Mouse (Mus musculus) right cerebral cortex, postnatal 4 days (tissue): Measurements from ENCODE around the gene Skil.

Experiments used
- DNase-seq: peaks from one replicate; pipeline ENCODE4 v3.0.0-alpha.2; 2022

Gene Skil

DNA sequence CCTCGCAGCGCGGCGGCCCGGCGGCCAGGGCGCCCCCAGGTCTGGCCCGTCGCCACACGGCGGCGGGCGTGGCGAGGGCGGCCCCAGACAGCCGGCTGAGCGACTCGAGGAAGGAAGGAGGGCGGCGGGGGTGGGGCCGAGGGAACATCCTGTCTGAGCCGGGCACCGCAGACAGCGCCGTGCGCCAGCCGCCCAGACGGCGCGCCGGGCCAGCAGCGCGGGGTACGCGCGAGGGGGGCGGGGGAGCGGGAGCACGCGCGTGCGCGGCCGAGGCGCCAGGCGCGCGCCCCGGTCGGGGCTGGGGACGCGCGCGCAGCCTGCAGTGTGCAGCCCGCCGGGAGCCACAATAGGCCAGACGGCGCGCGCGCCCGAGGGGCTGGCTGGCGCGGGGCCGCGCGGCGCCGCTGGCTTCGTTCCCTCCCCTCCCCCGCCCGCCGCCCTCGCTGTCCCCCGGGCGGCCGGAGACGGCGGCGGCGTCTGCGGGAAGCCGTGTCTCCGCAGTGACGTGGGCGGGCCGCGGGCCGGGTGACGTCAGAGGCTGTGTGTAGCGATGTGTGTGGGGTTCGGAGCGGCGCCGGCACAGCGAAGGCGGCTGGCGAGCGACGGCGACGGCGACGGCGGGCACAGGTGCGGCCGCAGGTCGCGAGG lies at the start of gene Skil:
Gene Skil, plus strand, starts transcription at position 528 of the 648 bp plus-strand sequence.
- peak; percentile 93 for DNase-seq

DNA sequence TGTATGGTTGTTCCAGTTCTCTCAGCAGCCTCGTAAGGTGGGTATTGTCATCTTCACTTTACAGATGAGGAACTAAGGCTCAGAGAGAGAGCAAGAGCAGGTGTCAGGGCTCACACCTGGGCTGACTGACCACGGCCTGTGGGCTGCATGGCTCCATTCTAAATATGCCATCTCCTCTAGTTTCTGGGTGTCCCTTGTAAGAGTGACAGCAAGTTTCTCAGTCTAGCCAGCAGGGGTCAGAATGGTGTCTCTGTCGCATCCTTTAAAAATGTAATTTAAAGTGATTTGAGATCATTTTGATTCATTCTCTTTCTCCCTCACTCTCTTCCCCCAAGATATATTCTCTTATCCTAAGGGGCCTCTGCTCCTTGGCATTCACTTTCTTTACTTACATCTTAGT lies 47.6 kb upstream of the Skil start:
- DNase-seq = peak; percentile 12

DNA sequence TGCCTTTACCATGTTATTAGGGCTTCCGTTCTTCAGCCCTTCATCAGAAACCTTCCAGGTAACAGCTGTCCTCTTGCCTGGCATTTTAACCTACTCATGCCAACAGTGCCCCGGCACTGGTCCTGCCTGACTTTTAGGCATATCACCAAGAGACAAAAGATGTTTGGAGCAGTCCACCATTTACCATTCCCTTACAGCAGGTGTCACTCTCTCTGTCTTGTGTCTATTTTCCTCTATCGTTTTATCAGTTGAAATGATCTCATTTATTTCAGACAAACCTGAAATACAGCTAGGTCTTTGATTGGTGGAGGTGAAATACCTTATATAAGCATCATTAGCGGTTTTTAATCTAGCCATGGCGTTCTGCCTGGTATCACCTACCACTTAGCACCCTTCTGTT lies 45.8 kb upstream of the Skil start:
- DNase-seq = no peak

DNA sequence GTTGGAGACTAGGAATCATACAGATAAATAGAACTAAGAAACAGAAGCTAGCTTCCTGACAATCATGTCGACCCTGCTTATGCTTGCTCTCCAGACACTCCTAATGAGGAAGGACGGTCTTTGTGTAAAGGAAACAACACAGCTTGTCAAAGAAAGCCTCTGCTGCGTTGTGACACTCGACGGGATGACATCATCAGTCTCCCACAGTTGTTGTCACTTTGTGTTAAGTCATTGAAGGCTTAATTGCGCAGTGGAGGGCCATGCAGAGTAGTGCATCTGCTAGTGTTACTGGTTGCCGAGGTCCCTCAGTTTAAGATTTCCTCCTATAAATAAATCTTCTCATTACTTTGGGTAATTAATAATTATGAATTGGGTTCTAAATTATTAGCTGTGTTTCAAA lies 44.5 kb upstream of the Skil start:
- no peak for DNase-seq

DNA sequence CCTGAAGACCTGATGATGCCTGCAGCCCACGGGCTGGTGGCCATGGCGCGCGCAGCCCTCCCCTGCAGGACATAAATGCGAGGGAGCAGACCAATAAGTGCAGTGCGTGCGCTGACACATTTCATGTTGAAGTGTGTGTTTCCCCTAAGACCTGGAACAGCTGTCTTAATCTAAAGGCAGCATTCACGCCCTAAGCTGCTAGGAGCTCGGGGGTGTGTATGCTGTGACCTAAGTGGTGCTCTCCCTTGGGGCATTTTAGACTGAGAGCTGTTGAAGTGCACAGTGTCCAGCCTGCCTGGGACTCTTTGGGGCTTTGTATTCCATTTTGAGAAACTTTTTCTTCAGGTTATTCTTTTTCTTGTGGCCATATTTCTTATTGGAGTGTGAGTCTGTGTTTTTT lies 43.1 kb upstream of the Skil start:
- DNase-seq = no peak

DNA sequence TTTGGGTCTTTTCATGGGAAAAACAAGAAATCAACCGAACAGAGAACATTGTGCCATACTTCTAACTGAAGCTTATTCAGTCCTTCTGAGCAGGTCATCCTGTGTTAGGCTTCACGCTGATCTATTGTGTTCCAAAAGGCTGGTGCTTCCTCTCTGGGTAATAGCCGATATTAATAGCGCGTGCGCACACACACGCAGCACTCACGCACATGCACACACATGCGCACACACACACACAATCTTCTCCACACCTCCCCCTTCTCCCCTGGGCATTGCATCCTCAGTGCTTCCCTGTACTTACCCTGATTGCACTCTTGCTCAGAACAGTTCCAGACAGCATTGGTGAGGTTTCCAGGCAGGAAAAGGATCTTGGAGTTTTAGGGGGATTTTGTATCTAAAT lies 41.7 kb upstream of the Skil start:
- no peak for DNase-seq

DNA sequence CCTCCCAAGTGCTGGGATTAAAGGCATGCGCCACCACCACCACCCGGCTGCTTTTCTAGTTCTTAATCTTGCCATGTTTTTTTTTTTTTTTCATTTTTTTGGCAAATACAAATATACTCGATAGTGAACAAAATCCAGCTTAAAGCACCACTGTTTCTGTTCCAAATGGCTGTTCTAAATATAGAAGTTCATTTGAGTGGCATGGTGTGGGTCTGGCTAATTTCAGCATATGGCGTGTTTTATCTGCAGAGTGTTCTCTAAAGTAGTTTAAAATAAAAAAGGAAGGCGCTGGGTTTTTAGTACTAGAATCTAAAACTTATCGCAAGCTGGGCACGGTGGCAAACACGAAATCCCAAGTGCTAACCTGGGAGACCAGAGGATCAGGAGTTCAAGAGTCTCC lies 40.0 kb upstream of the Skil start:
- DNase-seq = no peak

DNA sequence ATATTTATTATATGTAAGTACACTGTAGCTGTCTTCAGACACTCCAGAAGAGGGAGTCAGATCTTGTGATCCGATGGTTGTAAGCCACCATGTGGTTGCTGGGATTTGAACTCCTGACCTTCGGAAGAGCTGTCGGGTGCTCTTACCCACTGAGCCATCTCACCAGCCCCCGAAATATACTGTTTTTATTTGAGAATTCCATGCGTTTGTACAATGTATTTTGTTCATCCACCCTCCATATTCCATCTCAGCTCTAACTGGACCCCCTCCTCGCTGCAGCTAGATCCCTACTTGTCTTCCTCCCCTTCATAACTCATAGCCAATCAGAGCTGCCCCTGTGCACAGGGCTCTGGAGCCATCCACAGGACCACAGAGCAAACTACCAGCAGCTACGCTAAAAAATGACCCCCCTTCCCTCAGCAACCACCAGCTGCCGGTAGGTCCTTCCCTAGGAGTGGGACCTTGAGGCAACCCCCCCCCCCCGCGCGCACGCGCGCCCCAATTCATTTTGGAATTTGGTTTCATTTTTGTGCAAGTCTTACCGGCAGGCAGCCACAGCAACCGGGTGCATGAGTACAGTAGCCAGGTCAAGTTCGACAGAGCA lies 38.7 kb upstream of the Skil start:
- DNase-seq = no peak

DNA sequence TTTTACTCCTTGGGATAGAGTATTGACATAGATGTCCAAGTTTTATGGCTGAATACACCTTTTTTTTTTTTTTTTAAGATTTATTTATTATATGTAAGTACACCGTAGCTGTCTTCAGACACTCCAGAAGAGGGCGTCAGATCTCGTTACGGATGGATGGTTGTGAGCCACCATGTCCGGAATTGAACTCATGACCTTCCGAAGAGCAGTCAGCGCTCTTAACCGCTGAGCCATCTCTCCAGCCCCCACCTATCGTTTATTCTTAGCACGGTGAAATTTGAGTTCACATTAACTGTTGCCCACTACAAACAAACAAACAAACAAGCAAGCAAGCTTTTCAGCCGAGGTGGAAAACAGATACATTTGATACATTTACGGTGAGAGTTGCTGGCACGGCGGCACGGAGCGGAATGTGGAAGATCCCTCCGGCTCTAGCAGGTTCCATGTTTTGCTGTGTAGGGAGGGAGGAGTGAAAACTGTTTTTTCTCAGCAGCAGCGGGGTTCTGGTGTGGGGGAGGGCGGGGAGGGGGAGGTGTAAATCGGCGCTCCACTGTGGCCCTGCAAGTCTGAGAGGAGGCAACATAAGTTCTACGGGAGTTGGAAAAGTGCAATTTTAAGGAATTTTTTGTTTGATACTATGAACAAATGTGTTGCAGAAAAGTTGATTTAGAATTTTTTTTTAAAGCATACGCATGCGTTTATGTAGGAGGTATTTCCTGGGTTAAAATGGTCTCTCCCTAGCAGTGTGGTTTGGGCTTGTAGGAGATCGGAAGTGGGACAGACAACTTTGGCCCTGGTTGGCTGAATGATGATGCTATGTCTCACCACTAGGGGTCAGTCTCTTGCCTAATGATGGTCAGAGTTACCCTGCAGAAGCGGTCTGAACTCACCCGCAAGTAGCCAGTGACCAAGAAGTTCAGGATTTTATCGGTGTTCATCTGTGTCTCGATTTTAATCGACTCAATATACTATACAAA lies 37.9 kb upstream of the Skil start:
- peak; percentile 27 for DNase-seq

DNA sequence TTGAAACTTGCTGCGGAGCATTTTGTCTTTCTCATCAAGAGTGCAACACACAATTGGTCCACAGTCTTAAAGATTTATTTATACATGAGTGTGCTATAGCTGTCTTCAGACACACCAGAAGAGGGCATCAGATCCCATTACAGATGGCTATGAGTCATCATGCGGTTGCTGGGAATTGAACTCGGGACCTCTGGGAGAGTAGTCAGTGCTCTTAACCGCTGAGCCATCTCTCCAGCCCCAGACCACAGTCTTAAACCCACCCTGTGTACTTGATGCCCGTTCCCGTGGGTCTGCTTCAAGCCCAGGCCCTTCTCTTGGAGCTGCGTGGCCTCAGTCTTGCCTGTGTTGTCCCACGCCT lies 34.1 kb upstream of the Skil start:
- no peak for DNase-seq

DNA sequence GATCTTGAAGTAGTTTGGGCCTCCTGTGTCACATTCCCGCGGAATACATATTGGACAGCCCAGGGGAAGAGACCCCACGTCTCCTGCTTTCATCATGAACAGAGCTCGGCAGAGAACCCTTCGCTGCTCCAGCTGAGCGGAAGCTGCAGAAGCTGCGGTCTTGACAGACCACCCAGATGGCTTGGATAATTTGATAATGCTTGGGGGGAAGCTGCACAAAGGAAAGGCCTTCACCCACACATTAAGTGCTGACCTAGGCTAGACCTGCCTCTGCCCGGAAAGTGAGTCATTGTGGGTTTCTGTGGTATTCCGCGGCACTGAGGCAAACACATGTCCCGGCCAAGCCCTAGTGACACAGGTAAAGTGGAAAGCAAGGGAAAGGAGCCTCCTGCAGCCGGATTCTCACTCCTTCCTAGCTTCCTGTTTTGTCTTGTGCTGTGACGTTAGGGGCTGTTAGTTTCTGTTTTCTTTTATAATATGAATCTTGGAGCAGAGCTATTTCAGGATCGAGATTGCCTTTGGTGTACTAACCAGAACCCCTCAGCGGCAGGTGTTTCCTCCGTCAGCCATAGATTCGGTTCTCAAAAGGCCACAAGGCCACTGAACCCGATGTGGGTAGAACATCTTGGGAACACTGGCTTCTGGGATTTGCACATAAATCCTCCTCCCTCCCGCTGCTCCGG lies 33.6 kb upstream of the Skil start:
- DNase-seq = no peak

DNA sequence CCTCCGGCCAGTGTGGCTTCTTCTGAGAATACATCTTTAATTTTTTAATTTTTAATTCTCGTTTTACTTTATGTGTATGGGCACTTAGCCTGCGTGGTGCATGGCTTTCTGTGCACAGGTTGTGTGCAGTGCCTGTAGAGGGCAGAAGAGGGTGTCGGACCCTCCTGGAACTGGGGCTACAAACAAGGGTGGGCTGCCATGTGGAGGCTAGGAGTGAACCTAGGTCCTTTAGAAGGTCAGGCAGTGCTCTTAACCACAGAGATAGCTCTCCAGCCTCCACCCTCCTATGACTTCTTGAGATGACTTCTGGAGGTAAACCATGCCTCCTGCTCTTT lies 33.1 kb upstream of the Skil start:
- DNase-seq = no peak

DNA sequence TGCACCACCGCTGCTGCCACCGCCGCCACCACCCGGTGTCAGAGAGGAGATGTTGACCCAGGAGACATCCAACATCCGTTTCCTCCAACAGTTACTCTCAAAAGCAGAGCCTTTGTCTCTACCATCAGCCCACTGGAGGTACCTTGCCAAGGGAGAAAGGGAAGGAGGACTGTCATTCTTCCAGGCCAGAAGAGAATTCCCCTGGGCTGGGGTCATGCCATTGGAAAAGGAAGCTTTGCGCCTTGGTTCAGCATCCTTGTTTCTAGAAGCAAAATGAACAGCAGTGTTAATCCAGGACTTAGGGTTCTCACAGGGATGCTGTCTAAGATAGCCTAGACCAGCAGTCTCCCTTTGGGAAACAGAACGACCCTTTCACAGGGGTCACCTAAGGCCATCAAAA lies 32.5 kb upstream of the Skil start:
- no peak for DNase-seq

DNA sequence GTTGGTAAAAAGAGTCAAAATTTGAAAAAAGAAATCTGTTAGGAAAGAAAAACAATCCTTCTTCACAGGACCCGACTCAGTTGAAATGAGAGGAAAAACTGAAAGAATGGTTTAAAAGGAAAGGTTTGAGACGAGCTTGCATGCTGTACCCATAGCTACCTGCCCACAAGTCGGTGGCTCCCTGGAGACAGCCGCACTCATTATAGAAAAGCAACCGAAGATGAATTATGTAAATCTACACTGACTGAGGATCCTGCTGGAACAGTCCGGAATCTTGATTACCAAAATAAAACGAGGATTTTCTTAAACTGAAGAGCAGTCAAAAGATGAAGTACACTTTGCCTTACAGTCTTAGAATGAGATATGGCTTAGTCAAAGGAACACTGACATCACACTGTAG lies 26.4 kb upstream of the Skil start:
- DNase-seq = no peak

DNA sequence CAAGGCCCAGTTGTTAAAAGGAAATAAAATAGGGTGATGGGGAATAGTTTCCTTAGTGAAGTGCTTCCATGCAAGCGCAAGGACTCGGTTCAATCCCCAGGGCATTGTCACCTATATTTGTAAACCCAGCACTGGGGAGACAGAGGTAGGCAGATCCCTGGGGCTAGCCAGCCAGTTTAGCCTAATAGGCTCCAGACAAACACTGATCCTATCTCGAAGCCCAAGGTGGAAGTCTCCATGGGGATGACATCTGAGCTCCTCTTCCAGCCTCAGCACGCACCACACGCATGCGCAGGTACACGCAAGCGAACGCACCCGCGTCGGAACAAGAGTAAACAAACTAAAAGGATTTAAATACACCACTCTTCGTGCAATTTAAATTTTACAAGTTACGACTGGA lies 23.1 kb upstream of the Skil start:
- DNase-seq = no peak

DNA sequence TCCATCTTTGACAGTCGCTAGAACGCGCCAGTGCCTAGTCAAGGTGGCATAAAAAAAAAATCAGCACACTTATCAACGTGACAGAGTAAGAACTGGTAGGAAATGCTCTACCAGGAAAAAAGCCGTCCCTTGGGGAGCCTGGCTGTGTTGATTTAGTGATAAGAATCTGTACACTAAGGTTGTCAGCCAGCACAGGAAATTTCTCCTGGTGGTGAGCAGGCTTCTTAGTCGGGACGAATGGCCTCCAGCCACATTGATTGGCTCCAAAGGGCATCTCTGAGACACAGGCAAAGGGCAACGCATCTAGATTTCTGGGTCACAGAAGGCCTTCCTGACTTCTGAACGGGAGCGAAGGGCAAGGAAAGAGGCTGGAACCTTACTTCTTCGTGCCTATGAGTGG lies 19.1 kb upstream of the Skil start:
- DNase-seq = no peak

DNA sequence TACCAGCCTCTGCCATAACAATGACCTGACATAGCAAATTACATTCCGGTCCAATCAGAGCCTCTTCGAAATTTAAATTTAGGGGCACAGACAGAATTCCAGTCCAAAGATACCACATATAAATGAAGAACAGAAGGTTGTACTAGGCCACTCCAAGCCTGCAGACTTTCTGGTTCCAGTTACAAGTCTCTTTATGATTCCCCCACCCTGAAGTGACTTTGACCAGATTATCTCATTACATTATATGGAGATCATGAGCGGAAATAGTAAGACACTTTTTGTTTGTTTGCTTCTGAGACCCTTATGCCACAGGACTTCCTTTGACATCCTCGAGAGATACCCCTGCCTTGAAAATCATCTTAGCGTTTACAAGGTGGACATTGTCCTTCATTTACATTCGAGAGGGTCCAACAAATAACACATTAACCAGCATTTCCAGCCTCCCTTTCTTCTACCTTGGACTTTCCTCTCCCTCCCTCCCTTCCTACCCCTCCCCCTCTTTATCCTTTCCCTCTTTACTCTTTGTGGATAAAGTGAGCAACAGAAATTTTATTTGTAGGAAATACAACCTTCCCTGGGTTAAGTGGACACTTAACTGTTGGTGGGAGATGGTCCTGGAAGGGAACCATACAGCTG lies 17.7 kb upstream of the Skil start:
- no peak for DNase-seq

DNA sequence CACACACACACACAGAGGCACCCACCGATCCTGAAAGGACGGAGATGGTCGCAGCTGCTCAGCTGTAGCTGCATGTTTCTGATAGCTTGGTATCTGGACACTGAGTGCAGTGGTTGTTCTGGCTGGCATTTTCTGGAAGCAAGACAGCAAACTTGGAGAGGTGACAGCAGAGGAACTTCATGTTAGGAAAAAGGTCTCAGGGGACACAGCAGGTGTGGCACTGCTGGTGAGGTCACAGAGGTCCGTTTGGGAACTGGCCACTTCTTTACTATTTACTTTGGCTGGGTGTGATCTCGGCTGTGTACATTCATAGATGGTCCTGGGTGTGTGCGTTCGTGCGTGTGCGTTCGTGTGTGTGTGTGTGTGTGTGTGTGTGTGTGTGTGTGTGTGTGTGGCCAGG lies 15.4 kb upstream of the Skil start:
- DNase-seq = no peak

DNA sequence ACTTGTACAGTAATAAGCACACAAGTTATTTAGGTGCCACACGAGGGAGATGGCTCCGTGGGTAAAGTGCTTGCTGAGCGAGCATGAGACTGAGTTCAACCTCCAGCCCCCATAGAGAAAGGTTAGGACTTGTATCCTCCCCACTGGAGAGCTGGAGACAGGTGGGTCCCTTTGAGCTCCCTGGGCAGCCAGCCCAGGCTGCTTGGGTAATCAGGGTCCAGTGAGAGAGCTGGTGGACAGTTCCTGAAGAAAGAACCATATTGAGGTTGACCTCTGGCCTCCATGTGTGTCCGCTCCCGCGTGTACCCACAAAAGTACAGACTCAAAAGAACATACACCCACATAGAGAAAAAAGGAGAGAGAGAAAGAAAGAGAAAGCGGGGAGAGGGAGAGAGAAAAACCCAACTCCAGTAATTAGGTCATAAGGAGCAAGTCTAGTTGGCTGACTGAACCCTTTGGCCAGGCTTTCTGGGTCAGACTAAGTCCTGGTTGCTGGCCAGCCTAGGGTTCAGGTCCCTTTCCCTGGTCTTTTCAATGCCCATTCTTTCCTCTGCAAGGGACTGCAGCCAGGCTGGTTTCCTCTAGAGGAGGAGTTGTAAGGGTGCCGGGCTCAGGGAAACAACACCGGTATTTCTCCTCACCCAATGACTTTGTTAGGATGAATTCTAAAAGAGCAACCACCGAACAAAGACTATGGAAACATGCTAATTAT lies 13.9 kb upstream of the Skil start:
- DNase-seq = no peak

DNA sequence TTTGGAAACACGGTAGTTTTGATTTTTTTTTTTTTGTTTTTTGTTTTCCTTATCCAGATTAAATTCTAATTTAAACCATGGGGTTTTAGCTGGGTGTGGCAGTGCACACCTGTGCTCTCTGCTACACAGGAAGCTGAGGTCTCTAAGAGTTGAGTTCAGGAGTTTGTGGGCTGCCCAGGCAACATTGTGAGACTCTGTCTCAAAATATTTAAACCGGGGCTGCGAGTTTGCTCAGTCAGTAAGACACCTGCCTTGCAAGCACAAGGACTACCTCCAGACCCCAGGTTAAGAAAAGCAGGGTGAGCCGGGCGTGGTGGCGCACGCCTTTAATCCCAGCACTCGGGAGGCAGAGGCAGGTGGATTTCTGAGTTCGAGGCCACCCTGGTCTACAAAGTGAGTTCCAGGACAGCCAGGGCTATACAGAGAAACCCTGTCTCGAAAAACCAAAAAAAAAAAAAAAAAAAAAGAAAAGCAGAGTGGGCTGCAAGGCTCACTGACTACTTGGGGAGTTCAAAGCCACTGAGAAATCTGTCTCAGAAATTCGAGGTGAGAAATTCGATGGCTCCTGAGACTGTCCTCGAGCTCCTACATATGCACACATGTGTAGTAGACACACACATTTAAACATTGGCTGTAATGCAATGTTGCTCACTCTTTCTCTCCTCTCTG lies 11.9 kb upstream of the Skil start:
- no peak for DNase-seq

DNA sequence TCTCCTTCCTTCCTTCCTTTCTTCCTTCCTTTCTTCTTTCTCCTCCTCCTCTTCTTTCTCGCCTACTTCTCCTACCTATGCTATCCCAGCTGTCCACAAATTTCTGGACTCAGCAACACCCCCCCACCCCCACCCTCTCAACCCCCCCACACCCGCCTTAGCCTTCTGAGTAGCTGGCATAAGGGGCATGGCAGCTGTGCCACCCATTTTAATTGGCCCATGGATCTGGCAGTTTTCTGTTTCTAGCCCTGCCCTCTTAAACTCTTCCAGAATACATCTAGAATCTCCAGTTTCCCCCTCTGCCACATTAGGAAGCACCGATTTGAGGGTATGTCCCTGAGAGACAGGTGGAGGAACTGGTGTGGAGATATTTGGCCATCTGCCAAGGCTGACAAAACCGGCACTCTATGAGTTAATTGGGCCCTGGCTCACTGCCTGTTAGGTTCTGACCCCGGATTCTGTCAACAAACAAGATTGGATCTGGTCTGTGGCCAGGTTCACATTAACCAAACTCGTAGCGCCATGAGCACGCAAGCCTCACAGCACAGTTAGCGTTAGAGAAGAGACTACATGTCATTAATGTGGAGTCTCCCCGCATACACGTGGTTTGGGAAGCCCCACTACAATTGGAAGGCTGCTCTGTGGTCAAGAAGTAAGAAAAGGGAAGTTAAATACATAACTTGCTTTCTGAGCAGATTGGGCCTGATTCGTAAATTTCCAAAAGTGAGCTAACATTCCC lies 11.2 kb upstream of the Skil start:
- peak; percentile 29 for DNase-seq
